Mouse (Mus musculus) olfactory bulb, adult 2 months (tissue): ENCODE data around the gene Zkscan6.

Experiments used
- CTCF ChIP-seq: fragments of 200-500 bp; IDR thresholded peaks from 2 replicates; pipeline ENCODE4 v1.5.1; 2012; ENCODE audit warnings: low read depth, mild to moderate bottlenecking, low read length, moderate library complexity; ENCODE audit not compliant: insufficient read depth
- POLR2A ChIP-seq: fragments of 200-500 bp; IDR thresholded peaks from 2 replicates; pipeline ENCODE4 v1.6.1; 2012; ENCODE audit warnings: mild to moderate bottlenecking, low read depth, low read length, moderate library complexity; ENCODE audit not compliant: insufficient read depth

GRCm38 (mm10) chr11:65824556-65824955 is 17.6 kb downstream of the Zkscan6 start:
- no peak for TF ChIP-seq POLR2A
- TF ChIP-seq CTCF = no peak
